Mouse (Mus musculus) bone marrow macrophage, adult 2 months (primary cell): ENCODE results near the gene Dll3.

Source experiments
- CTCF ChIP-seq: IDR thresholded peaks from 2 replicates; pipeline ENCODE4 v1.5.1; 2012; ENCODE audit warnings: low read depth, mild to moderate bottlenecking, low read length, moderate library complexity
- POLR2A ChIP-seq: IDR thresholded peaks from 2 replicates; pipeline ENCODE4 v1.6.1; 2012; ENCODE audit warnings: mild to moderate bottlenecking, low read depth, low read length, borderline replicate concordance

GRCm38 (mm10) chr7:28267129-28268041 is 34.7 kb downstream of the Dll3 start, which contains the start of gene Eid2:
- TF ChIP-seq POLR2A, result no peak
- TF ChIP-seq CTCF, result no peak
